Mouse (Mus musculus) olfactory bulb, adult 2 months (tissue): ENCODE results near the gene Oprm1.

ENCODE experiments used
- CTCF ChIP-seq: fragments of 200-500 bp; IDR thresholded peaks from 2 replicates; pipeline ENCODE4 v1.5.1; 2012; ENCODE audit warnings: low read depth, mild to moderate bottlenecking, low read length, moderate library complexity; ENCODE audit not compliant: insufficient read depth
- POLR2A ChIP-seq: fragments of 200-500 bp; IDR thresholded peaks from 2 replicates; pipeline ENCODE4 v1.6.1; 2012; ENCODE audit warnings: mild to moderate bottlenecking, low read depth, low read length, moderate library complexity; ENCODE audit not compliant: insufficient read depth

DNA sequence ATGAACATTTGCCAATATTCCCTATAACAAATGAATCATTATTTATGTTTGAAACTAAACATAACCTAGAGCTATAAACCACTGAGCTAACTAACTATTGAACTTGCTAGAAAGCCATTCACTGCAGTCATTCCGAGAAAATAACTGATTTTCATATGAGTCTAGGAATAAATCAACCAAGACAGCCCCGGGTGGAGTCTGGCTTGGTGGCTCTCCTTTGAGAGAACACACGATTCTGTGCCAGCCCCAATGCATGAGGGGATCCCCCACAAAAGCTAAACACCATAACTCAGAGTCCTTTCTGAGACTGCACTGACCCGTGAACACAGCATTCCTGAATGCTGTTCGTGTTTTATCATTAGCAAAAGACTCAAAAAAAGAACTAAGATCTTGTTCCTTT lies 302.0 kb downstream of the Oprm1 start:
- no peak for TF ChIP-seq POLR2A
- TF ChIP-seq CTCF, result no peak
